Mouse (Mus musculus) cerebellum, adult 11-12 months (tissue): ENCODE measurements at regions not wholly inside any gene's neighbourhood (a gene's known extent, or its start where the extent isn't known, plus 50 kb on each side); places are given as distances from the start of the nearest gene placed in this dataset.

Experiments
- DNase-seq: peaks from one replicate; pipeline ENCODE4 v3.0.0; 2022

DNA sequence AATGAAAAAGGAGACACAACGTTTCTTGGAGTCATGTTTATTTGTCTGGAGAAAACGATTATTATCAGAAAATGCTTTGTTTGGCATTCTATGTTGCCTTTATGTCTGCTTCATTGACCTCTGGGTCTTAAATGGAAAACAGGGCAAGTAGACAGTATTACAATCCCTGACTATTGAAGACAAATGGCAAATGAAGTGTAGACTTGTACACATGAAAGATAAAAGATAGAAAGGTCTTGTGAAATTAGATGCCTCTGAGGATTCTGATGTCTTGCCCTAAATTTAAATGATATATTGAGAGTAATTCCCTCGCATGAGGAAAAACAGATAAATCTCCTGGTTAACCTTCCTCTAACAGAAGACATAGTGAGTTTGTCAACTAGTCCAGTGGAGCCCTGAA lies 1186.7 kb downstream of the Slitrk1 start:
- no peak for DNase-seq

DNA sequence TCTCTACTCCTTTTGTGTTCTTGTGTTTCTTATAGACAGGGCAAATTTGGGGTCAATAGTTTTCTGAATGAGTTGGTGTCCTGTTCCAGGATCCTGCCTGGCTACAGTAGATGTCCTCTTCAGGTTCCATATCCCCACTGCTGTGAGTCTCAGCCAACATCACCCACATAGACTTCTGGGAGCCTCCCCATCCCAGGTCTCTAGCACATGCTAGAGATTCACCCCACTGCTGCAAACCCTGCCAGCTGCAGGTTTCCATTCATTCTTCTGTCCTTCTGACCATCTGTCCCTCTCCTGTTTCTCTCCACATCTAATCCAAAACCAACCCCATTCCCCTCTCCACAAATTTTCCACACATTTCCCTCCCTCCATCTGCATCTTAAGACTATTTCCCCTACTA lies 1225.6 kb downstream of the Slitrk1 start:
- DNase-seq: peak; percentile 26

DNA sequence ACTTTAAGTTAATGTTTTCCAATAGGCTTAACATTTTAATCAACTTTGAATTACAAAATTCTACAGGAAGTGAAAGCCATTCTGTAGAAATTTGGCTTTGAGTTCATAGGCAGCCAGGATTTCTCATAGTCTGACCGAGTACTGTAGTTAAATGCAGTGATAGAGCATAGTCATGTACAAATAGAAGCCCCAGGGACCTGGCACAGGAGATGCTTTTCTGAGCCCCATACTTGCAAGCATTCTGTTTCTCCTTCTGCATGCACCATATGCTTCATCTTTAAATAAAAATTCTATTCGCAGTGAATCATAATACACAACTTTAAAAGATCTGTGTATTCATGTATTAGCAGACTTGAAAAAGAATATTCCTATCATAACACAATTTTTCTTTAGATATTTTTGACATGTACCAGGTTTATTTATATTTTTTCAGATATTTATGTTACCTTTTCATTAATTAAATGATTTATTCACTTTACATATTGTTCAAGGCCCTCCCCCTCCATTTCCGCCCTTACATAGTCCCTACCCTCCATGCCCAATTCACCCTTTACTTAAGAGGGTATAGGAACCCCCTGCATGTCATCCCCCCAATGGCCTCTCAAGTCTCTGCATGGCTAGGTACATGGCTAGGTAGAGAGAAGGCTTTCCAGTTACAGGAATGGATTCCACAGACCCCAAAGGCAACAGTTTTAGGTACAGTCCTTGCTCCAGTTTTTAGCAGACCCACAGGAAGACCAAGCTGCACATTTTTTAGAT lies 1226.5 kb downstream of the Slitrk1 start:
- DNase-seq: peak; percentile 85

DNA sequence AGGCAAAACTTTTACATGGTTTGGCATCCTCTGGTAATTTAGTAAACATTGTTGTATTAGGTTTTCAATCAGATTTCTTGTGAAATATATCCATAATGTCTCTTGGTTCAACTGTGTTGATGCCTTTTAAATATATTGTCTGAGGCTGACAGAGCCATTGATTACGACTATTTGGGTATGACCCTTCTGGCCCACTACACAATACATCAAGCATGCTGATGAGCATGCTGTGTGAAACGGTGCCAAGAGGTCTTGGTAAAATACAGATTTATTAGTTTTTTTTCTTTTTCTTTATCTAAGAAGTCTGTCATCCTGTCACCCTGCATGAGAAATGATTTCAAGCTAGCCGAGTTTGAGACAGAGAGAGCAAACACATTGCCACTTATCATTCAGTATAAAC lies 1257.4 kb downstream of the Slitrk1 start:
- DNase-seq: no peak

DNA sequence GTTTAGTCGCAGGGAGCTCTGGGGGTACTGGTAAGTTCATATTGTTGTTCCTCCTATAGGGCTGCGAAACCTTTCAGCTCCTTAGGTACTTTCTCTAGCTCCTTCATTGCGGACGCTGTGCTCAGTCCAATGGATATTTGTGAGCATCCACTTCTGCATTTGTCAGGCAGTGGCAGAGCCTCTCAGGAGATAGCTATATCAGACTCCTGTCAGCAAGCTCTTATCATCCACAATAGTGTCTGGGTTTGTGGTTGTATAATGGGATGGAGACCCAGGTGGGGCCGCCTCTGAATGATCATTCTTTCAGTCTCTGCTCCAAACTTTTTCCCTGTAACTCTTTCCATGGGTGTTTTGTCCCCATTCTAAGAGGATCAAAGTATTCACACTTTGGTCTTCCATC lies 1298.5 kb downstream of the Slitrk1 start:
- no peak for DNase-seq

DNA sequence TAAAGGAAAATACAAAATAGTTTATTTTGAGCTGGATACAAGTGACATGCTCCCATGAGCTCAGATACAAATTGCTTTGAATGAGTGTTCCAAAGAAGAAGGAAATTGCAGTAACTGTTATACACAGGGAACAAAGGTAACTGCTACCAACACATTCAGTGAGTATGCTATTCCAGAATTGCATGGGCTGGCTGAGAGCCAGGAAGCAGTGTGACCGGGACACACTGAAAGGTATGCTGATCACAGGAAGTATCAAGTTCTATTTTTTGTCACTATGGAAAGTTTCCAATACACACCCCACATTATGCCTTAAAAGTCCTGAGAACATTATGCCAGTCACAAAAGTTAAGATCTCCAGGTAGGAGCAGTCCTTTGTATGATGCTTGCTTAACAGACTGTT lies 1299.6 kb downstream of the Slitrk1 start:
- DNase-seq: no peak

DNA sequence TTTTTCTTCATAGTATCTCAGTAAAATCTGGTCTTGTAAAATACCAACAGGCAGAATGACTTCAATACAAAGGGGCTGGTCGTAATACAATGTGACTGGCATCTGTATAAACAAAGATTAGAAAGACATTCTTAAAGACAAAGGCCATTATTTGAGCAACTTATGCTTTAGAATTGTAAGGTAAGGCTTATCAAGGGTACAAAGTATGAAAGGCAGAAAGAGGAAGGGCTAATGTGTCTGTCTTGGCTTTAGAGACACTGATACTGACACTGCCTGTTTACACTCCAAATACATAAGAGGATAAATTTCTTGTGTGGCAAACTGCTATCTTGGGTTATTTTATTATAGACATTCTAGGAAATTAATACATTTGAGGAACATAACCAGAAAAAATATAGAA lies 1310.8 kb downstream of the Slitrk1 start:
- DNase-seq: no peak

DNA sequence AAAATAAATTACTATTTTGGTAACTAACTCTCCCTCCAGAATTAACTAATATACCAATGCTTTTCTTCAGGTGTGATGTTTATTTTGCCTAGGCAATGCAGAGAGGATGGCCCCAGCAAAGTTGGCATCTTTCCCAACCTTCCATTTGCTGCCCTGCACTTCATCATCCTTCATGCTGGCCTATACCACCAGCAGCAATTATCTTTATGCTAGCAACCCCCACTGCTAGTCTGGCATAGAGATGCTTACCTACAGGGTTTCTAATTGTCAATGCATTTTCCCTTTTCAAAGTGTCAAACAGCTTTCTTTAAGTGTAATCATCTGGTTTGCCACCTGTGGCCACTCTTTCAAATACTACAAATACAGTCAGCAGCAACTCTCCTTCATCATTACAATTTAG lies 1327.2 kb downstream of the Slitrk1 start:
- no peak for DNase-seq

DNA sequence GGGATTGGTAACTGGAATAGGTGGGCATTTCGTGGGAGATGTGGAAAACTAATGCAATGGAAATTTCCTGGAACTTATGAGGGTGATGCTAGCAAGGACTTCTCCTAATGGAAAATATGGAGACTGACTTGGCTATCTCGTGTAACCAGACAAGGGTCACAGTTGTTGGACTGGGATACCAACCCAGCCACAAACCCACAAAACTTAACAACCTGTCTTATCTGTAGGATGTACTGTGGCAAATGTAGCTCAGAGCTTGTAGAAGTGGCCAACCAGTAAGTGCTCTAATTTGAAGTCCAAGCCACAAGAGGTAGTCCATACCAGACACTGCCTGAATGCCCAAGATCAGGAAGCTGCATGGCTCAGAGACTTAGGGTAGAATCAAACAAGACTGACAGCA lies 1329.7 kb downstream of the Slitrk1 start:
- DNase-seq: no peak

DNA sequence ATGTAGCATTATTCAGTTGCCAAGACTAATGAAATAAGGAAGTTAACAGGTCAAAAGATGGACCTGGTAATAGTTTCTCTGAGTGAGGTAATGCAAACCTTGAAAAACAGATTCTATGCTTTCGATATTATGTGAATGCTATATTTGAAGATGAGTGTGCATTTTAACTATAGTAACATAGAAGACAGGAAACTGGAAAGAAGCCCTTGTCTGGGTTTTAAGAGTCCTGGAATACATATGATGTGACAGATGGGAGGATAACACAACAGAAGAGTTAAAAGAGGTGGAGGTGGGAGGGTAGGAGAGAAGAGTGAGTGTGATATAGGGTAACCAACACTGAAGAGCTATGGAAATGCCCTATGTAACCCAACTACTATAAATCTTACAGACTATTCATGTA lies 1343.3 kb downstream of the Slitrk1 start:
- DNase-seq: no peak

DNA sequence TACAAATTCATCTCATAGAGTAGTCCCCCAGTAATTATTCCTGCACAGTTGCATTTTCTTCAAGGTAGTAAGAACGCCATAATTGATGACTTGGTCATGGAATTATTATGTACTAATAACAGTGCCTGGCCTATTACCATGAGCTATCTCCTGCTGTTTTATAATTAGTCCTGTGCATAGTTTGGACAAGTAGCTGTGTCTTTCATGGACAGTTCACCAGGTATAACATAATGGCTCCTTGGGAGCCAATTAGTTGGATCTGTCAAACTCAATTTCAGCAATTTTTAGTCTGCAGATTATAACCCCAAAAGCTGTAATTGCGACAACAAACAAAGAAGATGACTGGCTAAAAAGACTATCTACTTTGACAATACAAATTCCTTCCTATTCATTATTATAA lies 1345.5 kb downstream of the Slitrk1 start:
- no peak for DNase-seq
